Mouse (Mus musculus) ES-Bruce4 (cell line): ENCODE measurements around the gene Arsb. TPM values are rescaled to one million over a fixed set of nuclear protein-coding genes. Genes with fewer than 3 reads are reported as not detected.

Source experiments
- H3K27ac ChIP-seq: 2 replicates; pipeline ENCODE4 v1.5.1; 2012; ENCODE audit warnings: low read length, inconsistent platforms; ENCODE audit not compliant: insufficient read depth
- H3K27me3 ChIP-seq: 2 replicates; pipeline ENCODE4 v1.6.1; 2012; ENCODE audit warnings: mild to moderate bottlenecking, low read length, inconsistent platforms; ENCODE audit not compliant: control insufficient read depth, poor library complexity, insufficient read depth, severe bottlenecking
- H3K36me3 ChIP-seq: 2 replicates; pipeline ENCODE4 v1.6.1; 2012; ENCODE audit warnings: inconsistent platforms, mild to moderate bottlenecking, low read length, moderate library complexity; ENCODE audit not compliant: control insufficient read depth, poor library complexity, insufficient read depth, severe bottlenecking
- H3K4me1 ChIP-seq: one replicate; pipeline ENCODE4 v1.8.1; 2011; ENCODE audit warnings: low read length; ENCODE audit not compliant: control insufficient read depth, insufficient read depth
- H3K4me3 ChIP-seq: 2 replicates; pipeline ENCODE4 v1.5.1; 2011; ENCODE audit warnings: low read depth, mild to moderate bottlenecking, low read length
- H3K9ac ChIP-seq: 2 replicates; pipeline ENCODE4 v1.6.1; 2012; ENCODE audit warnings: low read depth, mild to moderate bottlenecking, inconsistent platforms; ENCODE audit not compliant: poor library complexity, severe bottlenecking
- H3K9me3 ChIP-seq: replicated peaks from 2 replicates; pipeline ENCODE4 v1.6.1; 2012; ENCODE audit warnings: mild to moderate bottlenecking, low read length, inconsistent platforms; ENCODE audit not compliant: control insufficient read depth, poor library complexity, insufficient read depth, severe bottlenecking
- CTCF ChIP-seq: IDR thresholded peaks from one replicate; pipeline ENCODE4 v1.8.1; 2011; ENCODE audit warnings: low read depth, low read length
- EP300 ChIP-seq: IDR thresholded peaks from 2 replicates; pipeline ENCODE4 v1.6.1; 2011; ENCODE audit warnings: low read depth, low read length; ENCODE audit not compliant: insufficient read depth
- POLR2A ChIP-seq: IDR thresholded peaks from one replicate; pipeline ENCODE4 v1.8.1; 2011; ENCODE audit warnings: low read length; ENCODE audit not compliant: insufficient read depth
- polyA plus RNA-seq: library from polyadenylated mRNA; stranded (reverse); fragments of >200 nt; gene quantifications from 2 replicates; pipeline ENCODE4 v1.2.4, GENCODE M21; 2011; ENCODE audit warnings: low read depth; ENCODE audit not compliant: missing spikeins, insufficient read depth, insufficient read length

Gene Arsb
- polyA plus RNA-seq, 1 experiment: 1.7 TPM

DNA sequence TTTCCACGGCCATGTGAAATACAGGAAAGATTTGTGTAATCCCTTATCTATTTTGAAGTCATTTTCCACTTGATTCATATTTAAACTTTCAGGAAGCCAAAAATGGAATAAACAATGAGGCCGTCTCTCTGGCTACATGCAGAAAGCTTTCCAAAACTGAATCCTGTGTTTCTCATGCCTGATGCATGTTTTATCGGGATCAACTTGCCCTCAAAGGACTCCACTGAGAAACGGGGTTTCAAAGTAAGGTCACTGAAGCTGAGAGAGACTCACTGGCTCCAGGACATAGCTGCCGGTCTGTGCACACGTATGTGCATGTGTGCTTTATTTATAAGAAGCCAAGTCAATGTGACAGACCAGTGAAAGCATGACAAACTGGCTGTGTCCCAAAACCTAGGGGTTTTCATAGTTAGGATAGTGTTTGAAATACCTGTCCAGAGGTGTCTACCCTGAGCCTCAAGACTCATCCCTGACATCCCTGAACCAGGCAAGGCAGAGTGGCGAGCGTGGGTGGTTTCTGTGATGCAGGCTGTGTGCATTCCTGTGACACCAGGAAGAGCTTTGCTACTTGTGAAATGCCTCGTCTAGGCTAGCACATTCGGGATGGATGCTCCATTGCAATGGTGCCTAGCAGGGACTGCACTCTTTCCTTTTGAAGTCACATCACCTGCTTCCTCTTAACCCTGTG lies 75.5 kb downstream of the Arsb start:
- no peaks in the 10 kb centered on the region for H3K9me3 ChIP-seq
- no peaks in the 10 kb centered on the region for H3K36me3 ChIP-seq
- H3K4me3 ChIP-seq: no peak overlapping the region
- H3K4me1 ChIP-seq: no peaks in the 10 kb centered on the region
- H3K27me3 ChIP-seq: no peaks in the 10 kb centered on the region
- TF ChIP-seq CTCF (no peak), EP300 (no peak), POLR2A (no peak)
- H3K27ac ChIP-seq: no peak overlapping the region
- no peak overlapping the region for H3K9ac ChIP-seq

DNA sequence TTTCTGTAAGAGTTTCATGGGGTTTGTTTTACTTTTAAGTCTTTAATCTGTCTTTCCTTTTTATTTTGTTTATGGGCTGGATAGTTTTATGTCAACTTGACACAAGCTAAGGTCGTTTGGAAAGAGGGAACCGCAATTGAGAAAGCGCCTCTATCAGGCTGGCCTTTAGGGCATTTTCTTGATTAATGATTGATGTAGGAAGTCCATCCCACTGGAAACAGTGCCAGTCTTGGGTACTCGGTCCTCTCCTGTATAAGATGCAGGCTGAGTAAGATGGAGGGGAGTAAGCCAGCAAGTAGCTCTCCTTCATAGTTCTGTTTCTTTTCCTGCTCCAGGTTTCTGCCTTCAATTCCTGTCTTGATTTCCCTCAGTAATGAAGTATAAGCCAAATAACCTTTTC lies 76.2 kb downstream of the Arsb start:
- Histone ChIP-seq H3K4me1 (no peaks in the 10 kb centered on the region), H3K27ac (no peak overlapping the region), H3K27me3 (no peaks in the 10 kb centered on the region), H3K9ac (no peak overlapping the region), H3K9me3 (no peaks in the 10 kb centered on the region), H3K36me3 (no peaks in the 10 kb centered on the region), H3K4me3 (no peak overlapping the region)
- TF ChIP-seq POLR2A (no peak), CTCF (no peak), EP300 (no peak)

DNA sequence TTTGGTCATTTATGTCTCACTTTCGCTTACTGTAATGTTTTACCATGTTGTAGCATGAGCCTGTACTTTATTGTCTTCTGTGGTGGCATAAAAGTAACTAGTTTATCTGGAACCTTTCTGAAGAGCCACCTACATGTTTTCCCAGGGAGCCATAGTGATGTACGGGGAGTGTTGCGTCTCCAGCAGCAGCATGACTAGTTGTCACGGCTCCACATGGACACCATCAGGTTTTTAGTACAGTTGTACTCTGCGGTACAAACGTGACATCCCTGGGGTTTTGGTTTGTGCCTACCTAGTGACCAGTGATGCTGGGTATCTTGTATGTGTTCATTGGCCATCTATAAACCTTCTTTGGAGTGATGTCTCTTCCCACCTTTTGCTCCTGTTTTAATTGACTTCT lies 77.2 kb downstream of the Arsb start:
- Histone ChIP-seq H3K27ac (no peak overlapping the region), H3K9ac (no peak overlapping the region), H3K36me3 (no peaks in the 10 kb centered on the region), H3K27me3 (no peaks in the 10 kb centered on the region), H3K4me3 (no peak overlapping the region), H3K4me1 (no peaks in the 10 kb centered on the region), H3K9me3 (no peaks in the 10 kb centered on the region)
- no peak for TF ChIP-seq POLR2A
- TF ChIP-seq CTCF: no peak
- no peak for TF ChIP-seq EP300

- H3K9me3 ChIP-seq: no peaks in the 10 kb centered on the region
- no peak overlapping the region for H3K27ac ChIP-seq
- H3K4me1 ChIP-seq: no peaks in the 10 kb centered on the region
- TF ChIP-seq POLR2A (no peak), EP300 (no peak), CTCF (no peak)
- H3K4me3 ChIP-seq: no peak overlapping the region
- no peaks in the 10 kb centered on the region for H3K36me3 ChIP-seq
- H3K27me3 ChIP-seq: no peaks in the 10 kb centered on the region
- no peak overlapping the region for H3K9ac ChIP-seq
Observed at GRCm38 (mm10) chr13:93849751-93850355, 78.4 kb downstream of the Arsb start.

DNA sequence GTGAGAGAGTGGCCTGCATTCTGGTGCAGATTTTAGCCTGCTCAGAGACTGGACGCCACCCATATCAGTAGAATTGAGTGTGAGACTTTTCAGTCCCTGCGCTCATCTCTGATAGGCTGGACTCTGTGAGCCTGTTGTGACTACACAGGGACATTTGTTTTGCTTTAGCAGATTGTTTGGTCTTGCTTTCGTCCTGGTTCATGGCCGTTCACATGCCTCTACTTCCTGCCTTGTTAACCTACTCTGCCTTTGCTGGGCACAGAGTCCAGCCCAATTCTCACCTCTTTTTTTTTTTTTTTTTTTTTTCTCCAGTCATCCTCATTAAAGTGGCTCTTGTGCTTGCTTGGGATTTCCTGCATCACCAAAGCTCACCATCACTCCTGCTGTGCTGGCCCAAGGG lies 79.2 kb downstream of the Arsb start:
- Histone ChIP-seq H3K27me3 (no peaks in the 10 kb centered on the region), H3K4me1 (no peaks in the 10 kb centered on the region), H3K9me3 (no peaks in the 10 kb centered on the region), H3K9ac (no peak overlapping the region), H3K27ac (no peak overlapping the region), H3K36me3 (no peaks in the 10 kb centered on the region), H3K4me3 (no peak overlapping the region)
- TF ChIP-seq EP300: no peak
- TF ChIP-seq POLR2A: no peak
- TF ChIP-seq CTCF: no peak

- Histone ChIP-seq H3K4me1 (no peaks in the 10 kb centered on the region), H3K9me3 (no peaks in the 10 kb centered on the region), H3K27ac (no peak overlapping the region), H3K27me3 (no peaks in the 10 kb centered on the region; the same call in 1 of the 2 replicates), H3K4me3 (no peak overlapping the region), H3K36me3 (no peaks in the 10 kb centered on the region), H3K9ac (no peak overlapping the region)
- TF ChIP-seq POLR2A: no peak
- TF ChIP-seq CTCF: no peak
- TF ChIP-seq EP300: no peak
Observed at GRCm38 (mm10) chr13:93852419-93853138, 81.1 kb downstream of the Arsb start.
